Mouse (Mus musculus): Measurements from ENCODE around the gene Fbp1. TPM values are rescaled to one million over a fixed set of nuclear protein-coding genes. Genes with fewer than 3 reads are reported as not detected.

Gene Fbp1
- polyA plus RNA-seq, 1 experiment: not detected

DNA sequence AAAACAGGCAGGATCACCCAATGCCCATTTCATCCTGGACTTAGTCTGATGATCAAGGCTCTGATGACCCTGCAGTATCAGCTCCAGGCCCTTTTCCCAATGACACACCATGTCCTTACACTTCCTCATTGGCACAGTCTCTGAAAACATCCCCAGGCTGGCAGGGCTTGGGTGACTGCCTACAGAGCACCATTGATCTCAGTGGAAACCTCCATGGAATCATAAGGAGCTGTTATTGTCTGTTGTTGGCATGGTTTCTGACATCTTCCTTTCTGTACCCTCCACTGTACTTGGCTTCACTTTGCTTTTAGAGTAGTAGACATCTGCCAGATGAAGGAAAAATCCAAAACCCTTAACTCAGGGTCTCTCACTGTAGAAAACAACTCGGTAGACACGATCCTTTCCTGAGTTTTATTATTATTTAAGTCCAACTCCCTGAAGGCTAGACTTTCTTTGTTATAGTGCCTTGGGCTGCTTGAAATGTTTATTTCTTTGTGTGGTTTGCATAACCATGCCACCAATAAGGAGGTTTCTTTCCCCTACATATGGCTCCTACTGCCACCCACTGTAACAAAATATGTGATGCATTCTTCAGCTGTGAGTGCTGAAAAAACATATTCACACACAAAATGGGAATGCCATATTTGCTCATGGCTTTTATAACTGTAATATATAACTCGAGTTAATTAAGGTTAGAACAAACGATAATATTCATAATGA lies 10.0 kb upstream of the Fbp1 start:
- Histone ChIP-seq H3ac (ENCODE audit: control insufficient read depth, insufficient read length, low read depth) (no peak overlapping the region), H3K79me2 (ENCODE audit: control insufficient read depth, insufficient read depth) (no peaks in the 10 kb centered on the region), H3K36me3 (ENCODE audit: control insufficient read depth, insufficient read depth) (no peaks in the 10 kb centered on the region), H3K4me3 (ENCODE audit: insufficient read depth, poor library complexity, severe bottlenecking) (no peak overlapping the region), H3K79me3 (ENCODE audit: low read depth) (no peaks in the 10 kb centered on the region), H3K27me3 (ENCODE audit: control insufficient read depth, insufficient read depth, insufficient read length) (no peaks in the 10 kb centered on the region)
- no peak for TF ChIP-seq USF1 (IDR thresholded peaks at IDR 0.05; ENCODE audit: low read depth)
- TF ChIP-seq MYOD1 (IDR thresholded peaks at IDR 0.05; ENCODE audit: control insufficient read depth, insufficient read length, low read depth): no peak
- TF ChIP-seq MYOG (IDR thresholded peaks at IDR 0.05; ENCODE audit: control insufficient read depth, extremely low read depth, insufficient read length): no peak
- TF ChIP-seq CTCF (IDR thresholded peaks at IDR 0.05; ENCODE audit: control insufficient read depth, insufficient read depth, insufficient read length): no peak
- no peak for TF ChIP-seq MAX (IDR thresholded peaks at IDR 0.05)
- TF ChIP-seq FOSL1 (IDR thresholded peaks at IDR 0.05; ENCODE audit: insufficient read depth, low read length, poor library complexity, severe bottlenecking): no peak
- TF ChIP-seq CEBPB (IDR thresholded peaks at IDR 0.05; ENCODE audit: low read depth): no peak

DNA sequence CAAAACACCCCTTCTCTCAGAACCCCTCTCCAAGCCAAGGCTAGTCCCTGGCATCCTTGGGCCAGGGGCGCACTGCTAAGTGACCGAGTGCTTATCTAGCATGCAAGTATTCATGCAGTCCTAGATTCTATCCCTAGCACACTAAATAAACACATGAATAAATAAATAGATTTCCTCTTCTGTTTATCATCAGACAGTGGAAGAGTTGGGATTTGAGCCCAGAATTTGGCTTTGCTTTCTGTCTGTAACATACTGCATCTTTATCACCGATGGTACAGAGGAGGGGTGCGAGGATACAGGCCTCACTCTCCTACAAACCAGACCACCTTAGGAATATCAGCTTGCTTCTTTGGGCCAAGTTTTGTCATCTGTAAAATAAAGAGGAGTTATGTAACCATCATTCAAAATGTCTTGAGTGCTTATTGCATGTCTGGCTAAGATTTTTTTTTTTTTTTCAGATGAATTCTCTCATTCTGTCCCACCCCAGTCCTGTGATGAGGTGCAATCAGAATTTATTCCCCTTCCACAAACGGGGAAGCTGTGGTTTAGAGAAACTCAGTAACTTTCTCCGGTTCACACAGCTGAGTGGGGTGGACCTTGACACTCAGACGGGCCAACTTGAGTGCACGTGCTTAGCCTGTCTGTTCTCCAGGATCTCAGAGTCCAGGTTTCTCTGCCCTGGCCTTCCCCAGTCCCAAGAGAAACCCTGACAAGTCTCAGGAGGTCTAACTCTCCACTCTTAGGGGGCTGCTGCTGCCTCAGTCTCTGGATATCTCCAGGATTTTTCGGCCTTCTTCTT lies 5.2 kb upstream of the Fbp1 start:
- Histone ChIP-seq H3K79me3 (ENCODE audit: low read depth) (no peaks in the 10 kb centered on the region), H3K27me3 (ENCODE audit: control insufficient read depth, insufficient read depth, insufficient read length) (peaks cover 18% of the 10 kb centered on the region), H3K4me3 (ENCODE audit: insufficient read depth, poor library complexity, severe bottlenecking) (no peak overlapping the region), H3K36me3 (ENCODE audit: control insufficient read depth, insufficient read depth) (no peaks in the 10 kb centered on the region), H3K79me2 (ENCODE audit: control insufficient read depth, insufficient read depth) (no peaks in the 10 kb centered on the region), H3ac (ENCODE audit: control insufficient read depth, insufficient read length, low read depth) (no peak overlapping the region)
- no peak for TF ChIP-seq CEBPB (IDR thresholded peaks at IDR 0.05; ENCODE audit: low read depth)
- no peak for TF ChIP-seq FOSL1 (IDR thresholded peaks at IDR 0.05; ENCODE audit: insufficient read depth, low read length, poor library complexity, severe bottlenecking)
- TF ChIP-seq CTCF (IDR thresholded peaks at IDR 0.05; ENCODE audit: control insufficient read depth, insufficient read depth, insufficient read length): no peak
- TF ChIP-seq MYOG (IDR thresholded peaks at IDR 0.05; ENCODE audit: control insufficient read depth, extremely low read depth, insufficient read length): no peak
- TF ChIP-seq MAX (IDR thresholded peaks at IDR 0.05): no peak
- no peak for TF ChIP-seq USF1 (IDR thresholded peaks at IDR 0.05; ENCODE audit: low read depth)
- TF ChIP-seq MYOD1 (IDR thresholded peaks at IDR 0.05; ENCODE audit: control insufficient read depth, insufficient read length, low read depth): no peak

DNA sequence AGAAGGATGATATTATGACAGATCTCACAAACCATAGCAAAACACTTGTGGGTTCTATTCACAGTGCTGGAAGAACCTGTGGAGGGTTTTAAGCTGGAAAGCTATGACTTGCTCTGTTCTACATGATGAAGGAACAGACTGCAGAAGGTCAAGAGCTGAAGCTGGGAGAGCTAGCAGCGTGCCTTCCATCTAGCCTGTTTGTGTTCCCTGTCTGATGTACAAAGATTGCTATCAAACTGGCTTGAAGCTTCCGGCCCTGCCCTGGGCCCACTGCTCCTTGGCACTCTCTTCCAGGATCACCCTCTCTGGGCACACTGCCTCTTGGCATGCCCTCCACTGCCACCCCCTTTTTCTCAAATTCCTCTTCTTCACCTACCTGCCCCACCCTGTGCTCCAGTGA lies 1.2 kb upstream of the Fbp1 start:
- Histone ChIP-seq H3K79me3 (ENCODE audit: low read depth) (no peaks in the 10 kb centered on the region), H3K36me3 (ENCODE audit: control insufficient read depth, insufficient read depth) (no peaks in the 10 kb centered on the region), H3ac (ENCODE audit: control insufficient read depth, insufficient read length, low read depth) (no peak overlapping the region), H3K27me3 (ENCODE audit: control insufficient read depth, insufficient read depth, insufficient read length) (peaks cover 38% of the 10 kb centered on the region), H3K79me2 (ENCODE audit: control insufficient read depth, insufficient read depth) (no peaks in the 10 kb centered on the region), H3K4me3 (ENCODE audit: insufficient read depth, poor library complexity, severe bottlenecking) (no peak overlapping the region)
- no peak for TF ChIP-seq MAX (IDR thresholded peaks at IDR 0.05)
- no peak for TF ChIP-seq FOSL1 (IDR thresholded peaks at IDR 0.05; ENCODE audit: insufficient read depth, low read length, poor library complexity, severe bottlenecking)
- no peak for TF ChIP-seq MYOG (IDR thresholded peaks at IDR 0.05; ENCODE audit: control insufficient read depth, extremely low read depth, insufficient read length)
- TF ChIP-seq CTCF (IDR thresholded peaks at IDR 0.05; ENCODE audit: control insufficient read depth, insufficient read depth, insufficient read length): no peak
- TF ChIP-seq MYOD1 (IDR thresholded peaks at IDR 0.05; ENCODE audit: control insufficient read depth, insufficient read length, low read depth): no peak
- TF ChIP-seq USF1 (IDR thresholded peaks at IDR 0.05; ENCODE audit: low read depth): no peak
- TF ChIP-seq CEBPB (IDR thresholded peaks at IDR 0.05; ENCODE audit: low read depth): no peak

DNA sequence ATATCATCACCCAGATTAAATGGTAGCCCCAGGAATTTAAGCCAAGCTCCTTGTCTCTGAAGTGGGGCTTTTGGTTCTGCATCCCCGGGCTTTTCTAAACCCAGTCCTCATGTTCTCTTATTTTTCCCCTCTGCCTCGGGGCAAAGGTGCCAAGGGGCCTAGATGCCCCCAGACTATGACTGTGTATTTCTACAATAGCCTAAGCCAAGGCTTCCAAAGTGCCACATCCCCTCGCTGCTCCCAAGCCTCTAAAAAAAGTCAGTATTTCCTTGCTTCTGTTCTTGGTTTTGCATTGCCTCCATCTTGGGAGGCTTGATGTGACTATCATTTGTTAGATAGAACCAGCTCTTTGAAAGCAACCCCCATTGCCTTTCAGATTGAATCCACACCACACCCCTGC lies 3.5 kb downstream of the Fbp1 start:
- Histone ChIP-seq H3K27me3 (ENCODE audit: control insufficient read depth, insufficient read depth, insufficient read length) (peaks cover 41% of the 10 kb centered on the region), H3K79me3 (ENCODE audit: low read depth) (no peaks in the 10 kb centered on the region), H3K4me3 (ENCODE audit: insufficient read depth, poor library complexity, severe bottlenecking) (no peak overlapping the region), H3ac (ENCODE audit: control insufficient read depth, insufficient read length, low read depth) (no peak overlapping the region), H3K36me3 (ENCODE audit: control insufficient read depth, insufficient read depth) (no peaks in the 10 kb centered on the region), H3K79me2 (ENCODE audit: control insufficient read depth, insufficient read depth) (no peaks in the 10 kb centered on the region)
- no peak for TF ChIP-seq MYOD1 (IDR thresholded peaks at IDR 0.05; ENCODE audit: control insufficient read depth, insufficient read length, low read depth)
- no peak for TF ChIP-seq MAX (IDR thresholded peaks at IDR 0.05)
- no peak for TF ChIP-seq CEBPB (IDR thresholded peaks at IDR 0.05; ENCODE audit: low read depth)
- TF ChIP-seq USF1 (IDR thresholded peaks at IDR 0.05; ENCODE audit: low read depth): no peak
- TF ChIP-seq CTCF (IDR thresholded peaks at IDR 0.05; ENCODE audit: control insufficient read depth, insufficient read depth, insufficient read length): no peak
- TF ChIP-seq FOSL1 (IDR thresholded peaks at IDR 0.05; ENCODE audit: insufficient read depth, low read length, poor library complexity, severe bottlenecking): no peak
- TF ChIP-seq MYOG (IDR thresholded peaks at IDR 0.05; ENCODE audit: control insufficient read depth, extremely low read depth, insufficient read length): no peak

DNA sequence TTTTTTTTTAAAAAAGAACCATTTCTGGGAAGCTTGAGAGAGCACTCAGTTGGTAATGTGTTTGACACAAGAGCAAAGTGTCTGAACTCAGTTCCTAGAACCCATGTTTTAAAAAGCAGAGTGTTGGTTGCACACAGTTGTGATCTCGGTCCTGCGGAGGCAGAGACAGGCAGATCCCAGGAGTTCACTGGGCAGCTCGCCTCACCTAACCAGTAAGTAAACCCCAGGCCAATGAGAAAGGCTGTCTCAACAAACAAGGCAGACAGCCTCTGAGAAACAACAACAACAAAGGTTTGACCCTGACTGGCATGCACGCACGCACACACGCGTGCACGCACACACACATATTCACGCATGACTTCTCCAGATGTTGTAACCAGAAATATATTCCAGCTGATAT lies 4.2 kb downstream of the Fbp1 start:
- Histone ChIP-seq H3K36me3 (ENCODE audit: control insufficient read depth, insufficient read depth) (no peaks in the 10 kb centered on the region), H3K79me3 (ENCODE audit: low read depth) (no peaks in the 10 kb centered on the region), H3K27me3 (ENCODE audit: control insufficient read depth, insufficient read depth, insufficient read length) (peaks cover 34% of the 10 kb centered on the region), H3K4me3 (ENCODE audit: insufficient read depth, poor library complexity, severe bottlenecking) (no peak overlapping the region), H3ac (ENCODE audit: control insufficient read depth, insufficient read length, low read depth) (no peak overlapping the region), H3K79me2 (ENCODE audit: control insufficient read depth, insufficient read depth) (no peaks in the 10 kb centered on the region)
- TF ChIP-seq CEBPB (IDR thresholded peaks at IDR 0.05; ENCODE audit: low read depth) (no peak), MYOD1 (IDR thresholded peaks at IDR 0.05; ENCODE audit: control insufficient read depth, insufficient read length, low read depth) (no peak), MYOG (IDR thresholded peaks at IDR 0.05; ENCODE audit: control insufficient read depth, extremely low read depth, insufficient read length) (no peak), FOSL1 (IDR thresholded peaks at IDR 0.05; ENCODE audit: insufficient read depth, low read length, poor library complexity, severe bottlenecking) (no peak), CTCF (IDR thresholded peaks at IDR 0.05; ENCODE audit: control insufficient read depth, insufficient read depth, insufficient read length) (no peak), MAX (IDR thresholded peaks at IDR 0.05) (no peak), USF1 (IDR thresholded peaks at IDR 0.05; ENCODE audit: low read depth) (no peak)

Measured in C2C12 (cell line).